Mouse (Mus musculus) ES-Bruce4 (cell line): Measurements from ENCODE around the gene Lrrc72.

Source experiments
- CTCF ChIP-seq: IDR thresholded peaks from one replicate; pipeline ENCODE4 v1.8.1; 2011; ENCODE audit warnings: low read depth, low read length
- POLR2A ChIP-seq: IDR thresholded peaks from one replicate; pipeline ENCODE4 v1.8.1; 2011; ENCODE audit warnings: low read length; ENCODE audit not compliant: insufficient read depth

- TF ChIP-seq CTCF (no peak), POLR2A (no peak)
Observed at GRCm38 (mm10) chr12:36231386-36231785, 21.8 kb downstream of the Lrrc72 start.
